Mouse (Mus musculus): ENCODE measurements at regions not wholly inside any gene's neighbourhood (a gene's known extent, or its start where the extent isn't known, plus 50 kb on each side); places are given as distances from the start of the nearest gene placed in this dataset.

DNA sequence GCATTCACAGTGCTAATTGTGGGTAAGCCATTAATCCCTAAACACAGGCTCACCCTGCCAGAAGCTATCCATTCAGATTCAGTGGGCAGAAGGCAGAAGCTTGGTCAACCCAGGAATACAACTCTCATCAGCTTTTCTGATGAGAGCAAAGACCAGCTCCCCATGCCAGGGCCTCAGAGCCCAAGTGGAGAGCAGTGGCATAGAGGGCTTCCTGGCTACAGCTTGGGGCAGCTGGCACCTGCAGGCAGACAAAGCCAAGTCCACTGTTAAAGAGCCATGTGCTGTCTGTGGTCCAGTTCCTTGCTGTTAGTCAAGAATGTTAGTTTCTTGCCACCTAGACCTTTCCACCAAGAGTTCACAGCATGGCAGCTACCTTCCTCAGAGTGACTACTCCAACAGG lies 225.0 kb downstream of the Tox3 start:
- TF ChIP-seq POLR2A (IDR thresholded peaks at IDR 0.05; ENCODE audit: borderline replicate concordance, extremely low read depth, low read depth, low read length) (no peak), CTCF (IDR thresholded peaks at IDR 0.05; ENCODE audit: insufficient read depth, low read length) (no peak)
- no peaks in the 10 kb centered on the region for H3K4me1 ChIP-seq (ENCODE audit: control insufficient read depth, insufficient read depth, low read length)

DNA sequence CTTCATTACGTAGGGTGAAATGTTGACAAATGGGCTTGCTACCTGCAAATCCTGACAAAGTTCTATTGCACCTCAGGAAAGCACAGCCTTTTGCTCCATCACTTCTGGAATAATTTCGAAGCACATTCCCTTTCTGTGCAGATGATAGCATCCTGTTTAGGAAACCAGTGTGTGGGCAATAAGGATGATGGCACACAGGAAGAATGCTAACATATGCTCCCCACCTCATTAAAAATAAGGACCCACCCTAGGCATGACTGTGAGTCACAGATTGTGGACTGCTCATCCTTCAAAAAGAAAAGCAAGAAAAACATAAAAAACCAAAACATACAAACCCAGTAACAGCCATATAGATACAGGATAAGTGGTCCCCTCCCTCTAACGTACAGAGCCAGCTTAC lies 226.2 kb downstream of the Tox3 start:
- WGBS, result 59% methylated on average over 3 of the region's 3 CpGs
- no peak for DNase-seq
- H3K4me3 ChIP-seq (replicated peaks; ENCODE audit: extremely low read depth, low read depth, low read length), result no peak overlapping the region
- TF ChIP-seq CTCF (IDR thresholded peaks at IDR 0.05; ENCODE audit: insufficient read depth, low read length) (no peak), POLR2A (IDR thresholded peaks at IDR 0.05; ENCODE audit: borderline replicate concordance, extremely low read depth, low read depth, low read length) (no peak)
- H3K4me1 ChIP-seq (ENCODE audit: control insufficient read depth, insufficient read depth, low read length), result no peaks in the 10 kb centered on the region

More for the DNA sequence above, 225.0 kb downstream of the Tox3 start:
- H3K4me3 ChIP-seq (replicated peaks; ENCODE audit: extremely low read depth, low read depth, low read length), result no peak overlapping the region
- DNase-seq, result no peak

DNA sequence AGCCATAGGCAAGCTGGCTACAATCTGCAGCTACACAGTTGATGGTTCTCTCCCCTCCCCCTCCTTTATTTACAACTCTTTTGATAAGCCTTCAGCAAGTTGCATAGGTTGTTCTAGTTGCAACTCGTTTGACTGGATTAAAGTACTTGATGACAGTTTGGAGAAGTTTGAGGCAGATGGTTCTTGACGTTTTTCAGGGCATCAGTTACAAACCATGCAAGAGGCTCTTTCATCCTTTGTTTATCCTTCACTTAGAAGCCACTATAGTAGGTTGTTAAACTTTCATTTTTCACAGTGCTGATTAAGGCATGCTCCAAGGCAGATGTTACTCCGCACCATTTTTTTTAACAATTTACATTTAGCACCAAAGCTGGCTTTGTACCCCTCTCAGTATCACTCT lies 227.1 kb downstream of the Tox3 start:
- Histone ChIP-seq H3K4me3 (replicated peaks; ENCODE audit: extremely low read depth, low read depth, low read length) (no peak overlapping the region), H3K4me1 (ENCODE audit: control insufficient read depth, insufficient read depth, low read length) (no peaks in the 10 kb centered on the region)
- DNase-seq, result no peak
- no peak for TF ChIP-seq CTCF (IDR thresholded peaks at IDR 0.05; ENCODE audit: insufficient read depth, low read length)
- WGBS, result 19% methylated on average over 3 of the region's 3 CpGs

DNA sequence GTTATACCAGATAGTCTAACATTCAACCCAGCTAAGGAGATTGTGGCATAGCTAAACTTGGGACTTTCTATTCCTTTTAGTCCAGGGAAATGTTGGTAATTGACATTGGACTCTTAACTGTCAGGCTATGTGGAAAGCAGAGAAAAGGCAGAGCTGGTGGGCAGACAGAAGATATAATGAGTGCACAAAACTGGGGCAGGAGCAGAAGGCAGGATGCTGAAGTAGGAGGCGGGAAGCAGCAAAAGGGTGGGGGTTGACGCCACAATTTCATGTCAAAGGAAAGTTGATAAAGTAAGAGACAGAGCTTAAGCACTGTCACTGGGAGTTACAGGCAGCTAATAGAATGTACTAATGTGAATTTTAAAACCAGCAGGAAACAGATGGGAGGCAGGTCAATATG lies 232.7 kb downstream of the Tox3 start:
- WGBS, result 75% methylated on average over 2 of the region's 2 CpGs
- TF ChIP-seq POLR2A (IDR thresholded peaks at IDR 0.05; ENCODE audit: borderline replicate concordance, extremely low read depth, low read depth, low read length), result no peak
- TF ChIP-seq CTCF (IDR thresholded peaks at IDR 0.05; ENCODE audit: insufficient read depth, low read length), result no peak
- DNase-seq, result no peak
- H3K4me3 ChIP-seq (replicated peaks; ENCODE audit: extremely low read depth, low read depth, low read length), result no peak overlapping the region
- H3K4me1 ChIP-seq (ENCODE audit: control insufficient read depth, insufficient read depth, low read length), result no peaks in the 10 kb centered on the region

DNA sequence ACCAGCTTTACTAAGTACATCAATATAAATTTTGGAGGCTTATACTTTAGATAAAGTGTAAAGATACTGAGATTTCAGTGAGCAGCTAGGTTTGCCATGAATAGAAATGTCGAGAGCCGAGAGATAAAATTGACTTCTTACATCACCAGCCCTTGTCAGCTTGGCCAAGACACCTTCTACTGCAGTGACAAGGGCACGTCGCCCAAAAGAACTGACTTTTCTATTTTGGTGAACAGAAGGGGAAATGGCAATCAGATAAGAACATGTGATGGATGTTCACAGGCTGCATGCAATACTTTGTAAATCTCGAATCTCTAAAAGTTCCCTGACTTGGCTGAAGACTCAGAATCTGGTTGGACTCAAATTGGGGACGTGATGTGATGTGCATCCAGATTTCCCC lies 247.6 kb downstream of the Tox3 start:
- Histone ChIP-seq H3K4me1 (ENCODE audit: control insufficient read depth, insufficient read depth, low read length) (no peaks in the 10 kb centered on the region), H3K4me3 (replicated peaks; ENCODE audit: extremely low read depth, low read depth, low read length) (no peak overlapping the region)
- 43% methylated on average over 6 of the region's 6 CpGs for WGBS
- DNase-seq, result no peak
- TF ChIP-seq POLR2A (IDR thresholded peaks at IDR 0.05; ENCODE audit: borderline replicate concordance, extremely low read depth, low read depth, low read length) (no peak), CTCF (IDR thresholded peaks at IDR 0.05; ENCODE audit: insufficient read depth, low read length) (no peak)

DNA sequence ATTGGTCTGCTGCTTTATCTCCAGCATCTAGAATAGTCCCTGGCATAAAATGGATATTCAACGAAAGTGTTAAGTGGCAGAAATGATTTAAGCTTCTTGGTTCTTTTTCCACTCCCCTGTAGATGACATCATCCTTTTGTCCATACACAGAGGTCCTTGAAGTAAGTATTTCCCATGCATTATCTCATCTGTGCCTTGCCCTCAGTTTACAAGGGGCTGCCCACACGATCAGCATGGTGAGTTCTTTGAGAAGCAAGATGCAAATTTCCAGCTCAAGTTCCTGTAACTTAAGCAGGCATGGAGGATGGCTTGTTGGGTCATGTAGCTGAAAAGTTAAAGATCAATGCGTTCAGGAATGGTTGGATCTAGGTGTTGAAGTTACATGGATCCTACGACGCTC lies 265.5 kb downstream of the Tox3 start:
- 69% methylated on average over 5 of the region's 5 CpGs for WGBS
- Histone ChIP-seq H3K4me1 (ENCODE audit: control insufficient read depth, insufficient read depth, low read length) (no peaks in the 10 kb centered on the region), H3K4me3 (replicated peaks; ENCODE audit: extremely low read depth, low read depth, low read length) (no peak overlapping the region)
- DNase-seq, result no peak
- TF ChIP-seq POLR2A (IDR thresholded peaks at IDR 0.05; ENCODE audit: borderline replicate concordance, extremely low read depth, low read depth, low read length) (no peak), CTCF (IDR thresholded peaks at IDR 0.05; ENCODE audit: insufficient read depth, low read length) (no peak)

DNA sequence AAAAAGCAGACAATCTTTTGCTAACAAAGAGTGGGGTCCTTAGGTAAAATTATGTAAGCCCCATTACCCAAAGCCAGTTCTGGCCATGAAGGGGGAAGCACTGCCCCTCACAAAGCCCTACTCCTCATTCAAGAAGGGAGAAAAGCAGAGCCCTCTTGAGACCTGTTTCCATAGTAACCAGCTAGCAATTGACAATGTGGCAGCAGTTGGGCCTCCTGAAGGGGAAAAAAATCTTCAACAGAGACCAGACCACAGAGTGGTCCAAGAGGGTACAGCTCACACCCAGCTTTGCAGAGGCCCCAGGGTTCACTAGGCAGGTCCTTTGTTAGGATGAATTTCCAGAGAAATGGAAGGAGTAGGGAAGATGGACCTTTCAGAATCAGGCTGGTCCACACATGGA lies 271.8 kb downstream of the Tox3 start:
- TF ChIP-seq POLR2A (IDR thresholded peaks at IDR 0.05; ENCODE audit: borderline replicate concordance, extremely low read depth, low read depth, low read length) (no peak), CTCF (IDR thresholded peaks at IDR 0.05; ENCODE audit: insufficient read depth, low read length) (no peak)
- Histone ChIP-seq H3K4me1 (ENCODE audit: control insufficient read depth, insufficient read depth, low read length) (no peaks in the 10 kb centered on the region), H3K4me3 (replicated peaks; ENCODE audit: extremely low read depth, low read depth, low read length) (no peak overlapping the region)
- no peak for DNase-seq

DNA sequence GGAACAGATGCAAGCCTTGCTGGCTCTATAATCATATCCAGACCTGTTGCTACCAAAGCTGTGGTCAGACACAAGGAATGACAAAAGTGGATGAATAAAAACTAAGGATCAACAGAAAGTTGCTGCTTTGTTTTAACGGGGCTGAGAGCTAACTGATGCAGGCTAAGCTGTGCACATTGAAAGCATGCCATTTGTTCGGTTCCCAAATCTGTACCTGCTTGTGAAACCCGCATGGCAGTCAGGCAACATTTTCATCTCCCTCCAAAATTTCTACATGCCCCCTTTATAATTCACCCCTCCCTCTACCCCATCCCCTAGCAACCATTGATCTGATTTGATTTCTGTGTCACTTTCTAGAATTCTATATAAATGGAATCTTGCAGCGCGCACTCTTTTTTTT lies 272.3 kb downstream of the Tox3 start:
- TF ChIP-seq POLR2A (IDR thresholded peaks at IDR 0.05; ENCODE audit: borderline replicate concordance, extremely low read depth, low read depth, low read length), result no peak
- no peak for TF ChIP-seq CTCF (IDR thresholded peaks at IDR 0.05; ENCODE audit: insufficient read depth, low read length)
- no peak overlapping the region for H3K4me3 ChIP-seq (replicated peaks; ENCODE audit: extremely low read depth, low read depth, low read length)
- no peak for DNase-seq
- no peaks in the 10 kb centered on the region for H3K4me1 ChIP-seq (ENCODE audit: control insufficient read depth, insufficient read depth, low read length)
- 88% methylated on average over 5 of the region's 5 CpGs for WGBS

DNA sequence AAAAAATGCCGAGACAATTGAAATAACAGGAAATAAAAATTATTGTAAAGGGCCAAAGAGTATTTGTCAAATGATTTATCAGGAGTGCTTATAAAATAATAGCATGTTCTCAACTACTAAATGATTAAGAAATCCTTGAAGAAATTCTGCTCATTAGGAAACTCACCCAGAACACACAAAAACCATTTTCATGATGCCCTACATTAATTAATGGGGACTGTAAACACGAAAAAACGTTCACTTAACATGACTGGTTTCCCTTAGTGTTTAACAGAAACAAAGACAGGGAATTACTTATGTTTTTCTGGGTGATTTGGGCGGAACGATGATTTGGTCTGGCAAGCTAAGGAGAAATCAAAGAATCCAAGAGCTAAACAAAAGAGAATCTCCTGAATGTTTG lies 278.1 kb downstream of the Tox3 start:
- Histone ChIP-seq H3K4me1 (ENCODE audit: control insufficient read depth, insufficient read depth, low read length) (no peaks in the 10 kb centered on the region), H3K4me3 (replicated peaks; ENCODE audit: extremely low read depth, low read depth, low read length) (no peak overlapping the region)
- TF ChIP-seq CTCF (IDR thresholded peaks at IDR 0.05; ENCODE audit: insufficient read depth, low read length) (no peak), POLR2A (IDR thresholded peaks at IDR 0.05; ENCODE audit: borderline replicate concordance, extremely low read depth, low read depth, low read length) (no peak)
- WGBS, result 35% methylated on average over 5 of the region's 5 CpGs
- no peak for DNase-seq

DNA sequence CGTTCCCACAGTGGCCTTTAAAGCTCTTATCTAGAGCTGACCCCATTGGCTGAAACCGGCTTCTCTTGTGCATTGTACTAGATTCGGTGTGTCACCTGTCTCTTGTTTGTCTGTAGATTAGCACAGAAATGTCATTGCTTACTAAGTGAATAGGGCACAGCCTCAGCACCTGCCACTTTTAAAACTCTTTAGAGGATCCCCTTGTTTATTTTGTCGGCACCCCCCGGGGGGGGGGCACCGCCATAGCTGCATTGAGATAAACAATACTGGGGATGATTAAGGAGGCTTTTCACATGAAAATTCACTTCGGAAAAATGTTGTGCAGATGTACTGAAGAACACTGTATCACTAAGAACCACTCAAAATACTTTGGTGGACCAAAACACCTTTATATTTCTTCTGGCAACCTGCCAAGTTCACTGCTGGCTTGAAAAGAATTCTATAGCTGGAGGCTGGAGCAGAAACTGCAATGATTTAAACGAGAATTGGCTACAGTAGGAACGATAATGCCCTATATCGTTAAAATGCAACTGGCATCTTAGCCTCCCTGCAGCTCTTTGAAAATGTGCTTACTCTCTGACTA lies 278.6 kb downstream of the Tox3 start:
- Histone ChIP-seq H3K4me3 (replicated peaks; ENCODE audit: extremely low read depth, low read depth, low read length) (no peak overlapping the region), H3K4me1 (ENCODE audit: control insufficient read depth, insufficient read depth, low read length) (no peaks in the 10 kb centered on the region)
- DNase-seq, result no peak
- TF ChIP-seq POLR2A (IDR thresholded peaks at IDR 0.05; ENCODE audit: borderline replicate concordance, extremely low read depth, low read depth, low read length), result no peak
- TF ChIP-seq CTCF (IDR thresholded peaks at IDR 0.05; ENCODE audit: insufficient read depth, low read length), result no peak
- 16% methylated on average over 10 of the region's 10 CpGs for WGBS

DNA sequence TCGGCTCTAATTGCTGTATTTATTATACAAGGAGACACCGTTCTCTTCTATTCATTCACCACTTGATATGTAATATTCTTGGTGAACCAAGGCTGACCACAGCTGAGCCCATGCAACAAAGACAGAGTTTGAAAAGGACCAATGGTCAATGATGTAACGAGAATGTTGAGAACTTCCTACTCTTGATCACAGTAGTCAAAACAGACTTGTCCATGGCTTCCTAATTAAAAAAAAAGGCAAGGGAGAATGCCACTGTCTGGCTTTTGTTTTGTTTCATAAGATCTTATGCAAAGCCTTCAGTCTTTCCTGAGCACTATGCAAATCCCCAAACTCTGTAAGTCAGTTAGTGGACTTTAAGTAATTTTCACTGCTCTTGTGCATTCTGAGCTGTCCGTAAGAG lies 279.7 kb downstream of the Tox3 start:
- no peaks in the 10 kb centered on the region for H3K4me1 ChIP-seq (ENCODE audit: control insufficient read depth, insufficient read depth, low read length)
- no peak for DNase-seq
- H3K4me3 ChIP-seq (replicated peaks; ENCODE audit: extremely low read depth, low read depth, low read length), result no peak overlapping the region
- TF ChIP-seq CTCF (IDR thresholded peaks at IDR 0.05; ENCODE audit: insufficient read depth, low read length) (no peak), POLR2A (IDR thresholded peaks at IDR 0.05; ENCODE audit: borderline replicate concordance, extremely low read depth, low read depth, low read length) (no peak)
- 81% methylated on average over 4 of the region's 4 CpGs for WGBS

All from lung, adult 2 months (tissue).